Mouse (Mus musculus): ENCODE results near the gene Elf4. TPM values are rescaled to one million over a fixed set of nuclear protein-coding genes. Genes with fewer than 3 reads are reported as not detected.

Elf4 gene
- polyA plus RNA-seq (2016; fragmentation: Nextera tagmentation; extraction: Ambion mirVana): 17.0 and 18.7 TPM in 2 replicates

DNA sequence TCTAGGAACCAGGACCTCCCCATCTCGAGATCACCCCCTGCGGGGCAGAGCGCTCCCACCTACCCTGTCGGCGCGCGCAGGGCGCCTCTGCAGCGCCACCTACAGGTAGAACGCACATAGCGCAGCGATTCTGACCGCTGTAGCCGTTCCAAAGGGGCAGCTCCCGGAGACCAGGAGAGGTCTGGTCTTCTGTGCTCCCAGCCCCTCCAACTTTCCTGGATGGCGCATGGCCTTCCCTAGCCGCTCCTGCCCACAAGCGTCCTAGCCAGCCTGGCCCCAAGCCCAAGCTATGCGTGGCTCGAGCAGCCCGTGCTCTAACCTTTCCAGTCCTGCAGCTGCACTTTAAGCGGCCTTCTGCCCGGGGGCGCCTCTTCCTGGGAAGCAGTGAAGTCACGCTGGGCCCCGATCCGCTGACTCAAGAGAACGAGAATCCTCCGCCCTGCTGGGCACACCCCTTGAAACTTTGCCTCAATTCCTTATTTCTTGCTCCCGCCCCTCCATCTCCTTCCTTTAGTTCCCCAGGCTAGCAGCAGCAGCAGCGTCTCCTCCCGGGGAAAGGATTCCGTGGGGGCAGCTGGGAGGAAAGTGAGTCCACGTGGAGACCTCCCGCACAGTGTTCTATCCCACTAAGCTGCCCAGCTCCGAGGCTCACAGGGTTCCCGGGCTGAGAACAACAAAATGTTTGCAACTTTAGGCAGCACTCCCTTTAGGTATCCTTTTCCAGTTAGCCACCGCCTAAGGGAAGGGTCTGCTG lies at the start of gene Elf4:
Gene Elf4, minus strand, starts transcription at position 379 of the 754 bp plus-strand sequence.
- Histone ChIP-seq H3K4me1 (replicated peaks) (peaks cover 20% of the 10 kb centered on the region), H3K9me3 (replicated peaks) (no peaks in the 10 kb centered on the region), H3K27ac (ENCODE audit: poor library complexity, severe bottlenecking) (no peak within 1 kb of the TSS), H3K4me3 (peak within 1 kb of the TSS; percentile 45), H3K27me3 (replicated peaks) (no peaks in the 10 kb centered on the region), H3K9ac (peak within 1 kb of the TSS; percentile 69), H3K36me3 (no peaks in the 10 kb centered on the region), H3K4me2 (peak within 1 kb of the TSS; percentile 79)
- 17% methylated on average over 38 of the region's 38 CpGs for WGBS
- peak; percentile 67 for ATAC-seq (ENCODE audit: insufficient number of reproducible peaks, low FRiP score)

DNA sequence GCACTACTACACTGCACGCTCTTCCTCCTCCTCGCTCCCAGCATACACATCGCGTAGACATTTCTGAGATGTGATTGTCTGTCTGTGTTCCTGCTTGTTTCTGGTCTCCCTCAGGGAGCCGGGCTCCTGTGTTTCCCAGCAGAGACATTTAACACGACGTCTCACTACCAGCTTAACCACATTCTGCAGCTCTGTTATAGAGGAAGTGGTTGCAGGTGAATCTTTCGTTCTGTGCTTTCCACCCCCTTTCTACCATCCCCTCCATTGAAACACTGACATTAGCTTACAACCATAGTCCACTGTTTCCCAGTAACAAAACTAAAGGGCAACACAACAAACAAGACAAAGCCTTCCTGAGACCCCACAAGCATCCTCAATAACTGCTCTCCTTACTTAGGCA lies 30.8 kb upstream of the Elf4 start:
- Histone ChIP-seq H3K9ac (no peak overlapping the region), H3K9me3 (replicated peaks) (no peaks in the 10 kb centered on the region), H3K4me1 (replicated peaks) (no peaks in the 10 kb centered on the region), H3K4me2 (no peak overlapping the region), H3K27ac (ENCODE audit: poor library complexity, severe bottlenecking) (no peak overlapping the region), H3K4me3 (no peak overlapping the region), H3K27me3 (replicated peaks) (no peaks in the 10 kb centered on the region), H3K36me3 (peaks cover 32% of the 10 kb centered on the region)
- 93% methylated on average over 8 of the region's 8 CpGs for WGBS
- ATAC-seq (ENCODE audit: insufficient number of reproducible peaks, low FRiP score): no peak

GRCm38 (mm10) chrX:48481687-48482086 lies 18.8 kb upstream of the Elf4 start:
- 87% methylated on average over 7 of the region's 7 CpGs for WGBS
- peaks cover 50% of the 10 kb centered on the region for H3K36me3 ChIP-seq

GRCm38 (mm10) chrX:48481095-48481494 lies 18.2 kb upstream of the Elf4 start:
- Histone ChIP-seq H3K27me3 (replicated peaks) (no peaks in the 10 kb centered on the region), H3K27ac (ENCODE audit: poor library complexity, severe bottlenecking) (no peak overlapping the region), H3K9ac (no peak overlapping the region), H3K9me3 (replicated peaks) (no peaks in the 10 kb centered on the region), H3K4me3 (no peak overlapping the region), H3K4me2 (no peak overlapping the region), H3K36me3 (peaks cover 53% of the 10 kb centered on the region), H3K4me1 (replicated peaks) (0 out of 2 replicates have a peak, but pooled peaks cover 3% of the 10 kb centered on the region)
- ATAC-seq (ENCODE audit: insufficient number of reproducible peaks, low FRiP score): no peak
- WGBS: 74% methylated on average over 4 of the region's 4 CpGs

More at GRCm38 (mm10) chrX:48481687-48482086, 18.8 kb upstream of the Elf4 start:
- Histone ChIP-seq H3K9me3 (replicated peaks) (no peaks in the 10 kb centered on the region), H3K9ac (no peak overlapping the region), H3K4me2 (no peak overlapping the region), H3K4me1 (replicated peaks) (0 out of 2 replicates have a peak, but pooled peaks cover 3% of the 10 kb centered on the region), H3K4me3 (no peak overlapping the region), H3K27me3 (replicated peaks) (no peaks in the 10 kb centered on the region), H3K27ac (ENCODE audit: poor library complexity, severe bottlenecking) (no peak overlapping the region)
- ATAC-seq (ENCODE audit: insufficient number of reproducible peaks, low FRiP score): no peak

DNA sequence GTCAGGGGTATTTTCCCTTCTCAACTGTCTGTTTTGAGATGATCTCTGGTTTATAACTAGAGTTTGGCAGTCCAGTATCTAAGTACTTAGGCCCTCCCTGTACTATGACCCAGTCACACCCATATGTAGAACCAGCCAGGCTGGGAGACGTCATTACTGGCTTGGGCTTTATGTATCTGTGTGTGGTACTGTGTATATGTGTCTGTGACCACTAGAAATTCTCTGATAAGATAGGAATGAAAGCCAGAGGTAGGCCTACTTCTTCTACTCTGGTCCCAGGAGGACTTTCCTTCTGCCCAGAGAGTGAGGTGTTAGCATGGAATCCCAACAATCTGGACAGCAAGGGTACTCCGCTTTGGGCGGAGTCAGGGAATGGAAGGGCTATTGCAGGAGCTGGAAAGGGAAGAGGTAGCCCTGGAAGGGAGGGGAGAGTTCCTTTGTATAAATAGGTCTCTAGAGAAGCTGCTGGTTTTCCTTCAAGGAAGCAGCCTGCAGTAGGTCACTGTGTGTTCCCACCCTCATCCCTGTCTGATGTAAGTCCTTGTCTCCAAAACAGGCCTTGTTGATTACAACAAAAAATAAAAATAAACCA lies 4.5 kb upstream of the Elf4 start:
- no peaks in the 10 kb centered on the region for H3K27me3 ChIP-seq (replicated peaks)
- H3K4me2 ChIP-seq: no peak overlapping the region
- no peaks in the 10 kb centered on the region for H3K9me3 ChIP-seq (replicated peaks)
- 44% methylated on average over 3 of the region's 3 CpGs for WGBS
- H3K27ac ChIP-seq (ENCODE audit: poor library complexity, severe bottlenecking): no peak overlapping the region; the same call in 1 of the 2 replicates
- no peak overlapping the region for H3K9ac ChIP-seq
- H3K36me3 ChIP-seq: peaks cover 2% of the 10 kb centered on the region; the same call in 1 of the 2 replicates
- no peak for ATAC-seq (ENCODE audit: insufficient number of reproducible peaks, low FRiP score)
- H3K4me3 ChIP-seq: no peak overlapping the region
- H3K4me1 ChIP-seq (replicated peaks): peaks cover 7% of the 10 kb centered on the region

GRCm38 (mm10) chrX:48466174-48466573 lies 3.2 kb upstream of the Elf4 start:
- 56% methylated on average over 2 of the region's 2 CpGs for WGBS
- H3K36me3 ChIP-seq: no peaks in the 10 kb centered on the region
- no peak overlapping the region for H3K4me3 ChIP-seq
- no peak overlapping the region for H3K4me2 ChIP-seq
- peaks cover 11% of the 10 kb centered on the region for H3K4me1 ChIP-seq (replicated peaks)
- H3K9me3 ChIP-seq (replicated peaks): no peaks in the 10 kb centered on the region
- no peak for ATAC-seq (ENCODE audit: insufficient number of reproducible peaks, low FRiP score)
- no peak overlapping the region for H3K9ac ChIP-seq
- no peaks in the 10 kb centered on the region for H3K27me3 ChIP-seq (replicated peaks)
- no peak overlapping the region for H3K27ac ChIP-seq (ENCODE audit: poor library complexity, severe bottlenecking)

- no peaks in the 10 kb centered on the region for H3K27me3 ChIP-seq (replicated peaks)
- H3K4me1 ChIP-seq (replicated peaks): peaks cover 21% of the 10 kb centered on the region
- no peak overlapping the region for H3K4me2 ChIP-seq
- H3K27ac ChIP-seq (ENCODE audit: poor library complexity, severe bottlenecking): no peak overlapping the region
- no peak overlapping the region for H3K4me3 ChIP-seq
- no peak for ATAC-seq (ENCODE audit: insufficient number of reproducible peaks, low FRiP score)
- H3K36me3 ChIP-seq: no peaks in the 10 kb centered on the region
- no peak overlapping the region for H3K9ac ChIP-seq
- 90% methylated on average over 6 of the region's 6 CpGs for WGBS
- H3K9me3 ChIP-seq (replicated peaks): no peaks in the 10 kb centered on the region
These were observed 1.5 kb upstream of the Elf4 start for GRCm38 (mm10) chrX:48464436-48464835.

DNA sequence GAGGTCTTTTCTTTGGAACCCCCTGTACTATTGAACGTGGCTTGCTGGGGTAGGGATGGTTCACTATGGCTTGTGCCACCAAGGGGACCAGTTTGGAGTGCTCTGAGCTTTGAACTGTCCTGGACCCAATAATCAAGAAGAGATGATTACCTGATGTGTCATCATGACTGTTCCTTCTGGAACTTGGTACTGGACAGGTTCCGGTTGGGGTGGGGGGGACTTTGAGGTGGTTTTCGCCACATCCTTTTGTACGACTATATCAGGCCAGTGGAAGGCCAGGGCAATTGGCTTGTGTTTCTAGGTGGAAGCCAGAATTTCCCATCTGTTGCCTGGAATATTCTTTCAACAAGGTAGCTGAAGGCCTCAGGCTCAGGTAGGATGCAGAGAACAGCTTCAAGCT lies 704 bp upstream of the Elf4 start:
- ATAC-seq (ENCODE audit: insufficient number of reproducible peaks, low FRiP score): no peak
- Histone ChIP-seq H3K4me3 (no peak overlapping the region), H3K4me1 (replicated peaks) (peaks cover 21% of the 10 kb centered on the region), H3K9me3 (replicated peaks) (no peaks in the 10 kb centered on the region), H3K9ac (no peak overlapping the region; the same call in 1 of the 2 replicates), H3K4me2 (no peak overlapping the region), H3K36me3 (no peaks in the 10 kb centered on the region), H3K27me3 (replicated peaks) (no peaks in the 10 kb centered on the region), H3K27ac (ENCODE audit: poor library complexity, severe bottlenecking) (no peak overlapping the region)
- WGBS: 89% methylated on average over 4 of the region's 4 CpGs

DNA sequence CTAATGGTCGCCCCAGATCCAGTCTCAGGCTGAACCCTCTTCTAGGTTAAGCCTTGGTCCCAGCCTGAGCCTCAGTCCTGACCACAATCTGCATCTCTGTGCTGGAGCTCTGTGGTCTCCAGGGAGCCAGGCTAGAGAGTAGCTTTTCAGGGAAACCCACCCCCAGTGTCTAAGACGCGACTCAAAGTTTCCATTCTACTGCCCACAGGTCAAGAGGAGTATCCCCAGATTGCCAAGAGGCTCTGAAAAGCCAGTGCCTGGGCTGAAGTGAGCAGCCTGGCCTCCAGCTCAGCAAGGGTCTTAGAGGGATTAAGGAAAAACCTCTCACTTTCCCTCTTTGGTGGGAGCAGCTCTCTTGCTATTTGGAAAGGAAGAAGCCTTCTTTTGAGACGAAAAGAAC lies 635 bp downstream of the Elf4 start:
- H3K9me3 ChIP-seq (replicated peaks): no peaks in the 10 kb centered on the region
- no peak overlapping the region for H3K9ac ChIP-seq
- H3K27me3 ChIP-seq (replicated peaks): no peaks in the 10 kb centered on the region
- peak overlapping the region; percentile 45 for H3K4me3 ChIP-seq
- 25% methylated on average over 4 of the region's 4 CpGs for WGBS
- peaks cover 15% of the 10 kb centered on the region for H3K4me1 ChIP-seq (replicated peaks)
- H3K4me2 ChIP-seq: peak overlapping the region; percentile 79
- no peaks in the 10 kb centered on the region for H3K36me3 ChIP-seq
- H3K27ac ChIP-seq (ENCODE audit: poor library complexity, severe bottlenecking): no peak overlapping the region
- no peak for ATAC-seq (ENCODE audit: insufficient number of reproducible peaks, low FRiP score)

DNA sequence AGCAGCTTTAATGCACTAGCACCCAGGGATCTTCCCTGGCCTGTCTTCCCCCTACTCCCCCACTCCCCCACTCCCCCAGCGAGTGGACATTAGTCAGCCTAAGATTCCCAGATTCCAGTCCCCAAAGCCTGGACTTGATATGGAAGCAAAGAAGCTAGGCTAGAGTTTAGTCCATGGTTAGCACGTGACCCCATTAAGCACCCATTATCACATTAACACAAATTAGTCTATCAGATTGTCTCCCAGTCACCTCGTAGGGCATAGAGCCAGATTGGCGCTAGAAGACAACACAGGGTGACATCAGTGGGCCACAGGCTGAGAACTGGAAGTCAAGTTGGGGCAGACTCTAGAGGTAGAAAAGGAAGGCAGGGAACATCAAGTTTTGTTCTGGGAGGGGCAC lies 1.9 kb downstream of the Elf4 start:
- Histone ChIP-seq H3K4me2 (no peak overlapping the region), H3K4me3 (no peak overlapping the region), H3K36me3 (no peaks in the 10 kb centered on the region), H3K27me3 (replicated peaks) (no peaks in the 10 kb centered on the region; the same call in 1 of the 2 replicates), H3K9me3 (replicated peaks) (no peaks in the 10 kb centered on the region), H3K4me1 (replicated peaks) (peaks cover 24% of the 10 kb centered on the region), H3K9ac (no peak overlapping the region), H3K27ac (ENCODE audit: poor library complexity, severe bottlenecking) (no peak overlapping the region)
- ATAC-seq (ENCODE audit: insufficient number of reproducible peaks, low FRiP score): no peak
- WGBS: 38% methylated on average over 4 of the region's 4 CpGs

GRCm38 (mm10) chrX:48460496-48460895 lies 2.4 kb downstream of the Elf4 start:
- no peak overlapping the region for H3K27ac ChIP-seq (ENCODE audit: poor library complexity, severe bottlenecking)
- no peak for ATAC-seq (ENCODE audit: insufficient number of reproducible peaks, low FRiP score)
- H3K36me3 ChIP-seq: no peaks in the 10 kb centered on the region
- no peak overlapping the region for H3K4me3 ChIP-seq
- H3K9me3 ChIP-seq (replicated peaks): no peaks in the 10 kb centered on the region
- WGBS: 62% methylated on average over 7 of the region's 7 CpGs
- H3K27me3 ChIP-seq (replicated peaks): no peaks in the 10 kb centered on the region; the same call in 1 of the 2 replicates
- no peak overlapping the region for H3K4me2 ChIP-seq
- H3K4me1 ChIP-seq (replicated peaks): peaks cover 26% of the 10 kb centered on the region
- no peak overlapping the region for H3K9ac ChIP-seq

All from heart, embryonic 12.5 days (tissue).